Mouse (Mus musculus): ENCODE measurements around the gene Bco2. TPM values are rescaled to one million over a fixed set of nuclear protein-coding genes. Genes with fewer than 3 reads are reported as not detected.
A peak's percentile ranks its signal among the peaks of the same experiment; 100 is the strongest.

The Bco2 gene
- polyA plus RNA-seq, 1 experiment from 2014 or later, result 0.34 TPM

DNA sequence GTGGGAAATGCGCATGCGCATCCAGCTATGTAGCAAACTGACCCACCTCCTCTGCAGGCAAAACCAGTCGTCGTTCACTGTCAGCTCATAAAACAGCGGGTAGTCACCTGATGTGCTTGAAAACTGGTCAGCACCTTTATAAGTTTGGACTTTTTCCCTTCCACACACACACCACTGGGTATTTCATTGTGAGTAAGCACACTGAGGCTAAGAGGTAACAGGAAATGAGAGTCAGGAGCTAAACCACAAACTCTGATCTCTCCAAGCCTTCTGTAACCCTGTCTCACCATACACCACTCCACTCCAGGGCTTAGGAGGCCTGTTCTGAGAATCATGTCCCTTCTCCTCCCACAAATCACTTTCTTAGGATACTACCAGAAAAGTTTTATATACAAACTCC lies 29.4 kb downstream of the Bco2 start:
- DNase-seq (ENCODE audit: low spot score), result no peak
- Histone ChIP-seq H3K27ac (replicated peaks) (no peak overlapping the region), H3K4me3 (no peak overlapping the region), H3K36me3 (replicated peaks) (peaks cover 8% of the 10 kb centered on the region; the same call in 1 of the 2 replicates), H3K27me3 (replicated peaks; ENCODE audit: low read depth, poor library complexity, severe bottlenecking) (no peaks in the 10 kb centered on the region), H3K9me3 (no peaks in the 10 kb centered on the region), H3K4me1 (peaks cover 7% of the 10 kb centered on the region)
- WGBS, result 79% methylated on average over 5 of the region's 5 CpGs

DNA sequence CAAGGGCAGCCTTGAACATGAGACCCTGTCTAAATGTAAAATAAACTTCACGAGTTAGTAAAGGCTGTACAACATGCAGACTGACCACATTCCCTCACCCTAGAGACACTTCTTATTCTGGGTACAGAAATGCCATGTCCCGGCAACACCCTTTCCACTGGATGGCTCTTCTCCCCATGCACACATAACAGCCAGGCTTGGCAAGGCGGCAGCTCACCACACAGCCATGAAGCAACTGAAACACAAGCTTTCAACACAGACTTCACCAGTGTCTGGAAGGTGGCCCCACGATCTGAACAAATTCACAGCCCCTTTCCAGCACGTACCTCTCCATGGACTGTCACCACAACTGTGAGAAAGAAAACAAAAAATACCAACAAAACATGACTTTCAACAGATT lies 30.0 kb downstream of the Bco2 start:
- Histone ChIP-seq H3K4me3 (no peak overlapping the region), H3K36me3 (replicated peaks) (peaks cover 8% of the 10 kb centered on the region; the same call in 1 of the 2 replicates), H3K27me3 (replicated peaks; ENCODE audit: low read depth, poor library complexity, severe bottlenecking) (no peaks in the 10 kb centered on the region), H3K4me1 (peaks cover 7% of the 10 kb centered on the region), H3K27ac (replicated peaks) (no peak overlapping the region), H3K9me3 (no peaks in the 10 kb centered on the region)
- 89% methylated on average over 5 of the region's 5 CpGs for WGBS
- DNase-seq (ENCODE audit: low spot score), result no peak

DNA sequence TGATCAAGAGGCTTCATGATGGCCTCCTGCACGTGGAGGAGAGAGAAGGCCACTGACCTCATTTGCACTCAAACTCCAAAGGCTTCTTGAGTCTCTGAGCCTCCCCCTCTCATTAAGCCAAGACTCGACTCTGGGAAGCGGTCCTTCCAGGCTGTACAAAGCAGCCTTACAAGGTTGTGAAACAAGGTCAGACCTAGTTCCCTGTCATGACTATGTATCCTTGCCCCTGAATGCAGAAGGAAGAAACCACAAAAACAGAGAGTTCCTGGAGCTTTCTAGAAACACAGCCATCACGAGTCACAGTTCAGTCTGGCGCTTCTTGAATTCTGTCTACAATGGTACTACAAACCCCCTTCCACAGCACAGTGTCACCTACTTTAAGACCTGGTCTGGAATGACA lies 32.4 kb downstream of the Bco2 start:
- DNase-seq (ENCODE audit: low spot score), result no peak
- Histone ChIP-seq H3K4me3 (no peak overlapping the region), H3K36me3 (replicated peaks) (peaks cover 8% of the 10 kb centered on the region; the same call in 1 of the 2 replicates), H3K9me3 (no peaks in the 10 kb centered on the region), H3K4me1 (peaks cover 1% of the 10 kb centered on the region), H3K27ac (replicated peaks) (no peak overlapping the region), H3K27me3 (replicated peaks; ENCODE audit: low read depth, poor library complexity, severe bottlenecking) (no peaks in the 10 kb centered on the region)
- WGBS, result 83% methylated on average over 5 of the region's 5 CpGs

DNA sequence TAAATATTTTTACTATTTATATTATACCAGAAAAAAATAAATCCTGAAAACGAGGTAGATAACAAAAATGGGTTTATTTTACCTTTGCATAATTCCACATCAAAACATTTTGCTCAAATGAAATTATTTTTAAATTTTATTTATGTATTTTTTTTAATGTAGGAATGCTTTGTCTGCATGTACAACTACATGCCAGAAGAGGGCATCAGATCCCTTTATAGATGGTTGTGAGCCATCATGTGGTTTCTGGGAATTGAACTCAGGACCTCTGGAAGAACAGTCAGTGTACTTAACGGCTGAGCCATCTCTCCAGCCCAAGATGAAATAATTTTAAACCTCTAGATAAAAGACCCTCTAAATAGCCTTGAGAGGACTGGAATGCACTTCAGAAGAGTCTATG lies 33.4 kb downstream of the Bco2 start:
- H3K4me3 ChIP-seq, result no peak overlapping the region
- H3K9me3 ChIP-seq, result no peaks in the 10 kb centered on the region
- no peak for DNase-seq (ENCODE audit: low spot score)
- H3K36me3 ChIP-seq (replicated peaks), result peaks cover 8% of the 10 kb centered on the region; the same call in 1 of the 2 replicates
- no peaks in the 10 kb centered on the region for H3K4me1 ChIP-seq
- no peaks in the 10 kb centered on the region for H3K27me3 ChIP-seq (replicated peaks; ENCODE audit: low read depth, poor library complexity, severe bottlenecking)
- WGBS, result 75% methylated on average over 2 of the region's 2 CpGs
- H3K27ac ChIP-seq (replicated peaks), result no peak overlapping the region

DNA sequence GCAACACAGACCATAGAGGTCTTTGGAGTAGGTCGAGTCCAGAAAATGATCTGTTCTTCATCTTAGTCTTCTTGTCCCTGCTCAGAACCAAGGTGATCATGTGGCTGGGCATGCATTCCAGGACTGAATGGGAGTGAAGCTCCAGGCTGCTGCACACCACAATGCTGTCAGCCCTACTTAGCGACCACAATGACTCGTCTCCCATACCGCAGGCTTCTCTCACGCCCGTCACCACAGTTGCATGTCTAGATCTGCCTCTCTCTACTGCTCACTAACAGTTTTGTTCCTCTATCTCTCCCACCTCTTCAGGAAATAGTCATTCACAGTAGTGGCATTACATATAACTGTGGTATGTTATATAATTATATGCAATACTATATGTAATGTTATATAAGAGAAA lies 34.2 kb downstream of the Bco2 start:
- Histone ChIP-seq H3K27me3 (replicated peaks; ENCODE audit: low read depth, poor library complexity, severe bottlenecking) (no peaks in the 10 kb centered on the region), H3K27ac (replicated peaks) (no peak overlapping the region), H3K9me3 (no peaks in the 10 kb centered on the region), H3K4me3 (no peak overlapping the region), H3K36me3 (replicated peaks) (peaks cover 8% of the 10 kb centered on the region; the same call in 1 of the 2 replicates), H3K4me1 (no peaks in the 10 kb centered on the region)
- 83% methylated on average over 6 of the region's 6 CpGs for WGBS
- no peak for DNase-seq (ENCODE audit: low spot score)

DNA sequence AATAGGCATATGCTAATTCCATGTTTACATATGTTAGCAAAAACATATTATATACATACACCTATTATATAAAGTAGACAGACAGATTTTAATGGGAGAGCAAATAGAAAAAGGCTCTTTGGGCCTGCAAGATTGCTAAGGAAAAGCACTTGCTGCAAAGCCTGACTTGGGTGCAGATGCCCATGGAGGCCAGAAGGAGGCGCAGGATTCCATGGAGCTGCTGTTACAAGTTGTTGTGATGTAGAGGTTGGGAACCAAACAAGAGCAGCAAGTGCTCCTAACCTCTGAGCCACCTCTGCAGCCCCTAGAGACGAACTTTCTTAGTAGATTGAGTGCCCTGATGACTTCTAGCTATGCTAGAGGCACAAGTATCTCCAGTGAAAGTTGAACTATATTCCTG lies 36.2 kb downstream of the Bco2 start:
- Histone ChIP-seq H3K4me3 (no peak overlapping the region), H3K27ac (replicated peaks) (no peak overlapping the region), H3K27me3 (replicated peaks; ENCODE audit: low read depth, poor library complexity, severe bottlenecking) (no peaks in the 10 kb centered on the region), H3K4me1 (no peaks in the 10 kb centered on the region), H3K36me3 (replicated peaks) (peaks cover 6% of the 10 kb centered on the region; the same call in 1 of the 2 replicates), H3K9me3 (no peaks in the 10 kb centered on the region)
- 9% methylated on average over 2 of the region's 2 CpGs for WGBS
- no peak for DNase-seq (ENCODE audit: low spot score)

DNA sequence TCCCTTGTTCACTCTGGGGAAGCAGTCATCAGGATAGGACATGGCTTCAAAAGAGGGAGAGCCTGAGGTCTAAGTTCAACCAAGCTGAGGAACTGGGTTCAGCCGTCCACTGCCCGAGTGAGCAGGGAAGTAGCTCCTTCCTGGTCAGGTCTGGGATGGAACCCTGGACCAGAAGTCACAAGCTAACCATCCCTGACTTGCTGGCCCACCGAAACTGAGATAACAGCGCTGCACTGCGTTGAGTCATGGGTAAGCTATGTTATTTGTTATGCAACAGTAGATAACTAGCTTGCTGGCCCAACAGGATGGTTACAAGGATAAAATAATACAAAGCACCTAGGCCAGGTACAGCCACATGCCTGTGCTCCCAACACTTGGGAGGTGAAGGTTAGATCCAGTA lies 39.5 kb downstream of the Bco2 start:
- WGBS, result 88% methylated on average over 5 of the region's 5 CpGs
- Histone ChIP-seq H3K9me3 (no peaks in the 10 kb centered on the region), H3K27ac (replicated peaks) (no peak overlapping the region), H3K4me1 (no peaks in the 10 kb centered on the region), H3K4me3 (no peak overlapping the region), H3K36me3 (replicated peaks) (no peaks in the 10 kb centered on the region), H3K27me3 (replicated peaks; ENCODE audit: low read depth, poor library complexity, severe bottlenecking) (no peaks in the 10 kb centered on the region)
- DNase-seq (ENCODE audit: low spot score), result no peak

DNA sequence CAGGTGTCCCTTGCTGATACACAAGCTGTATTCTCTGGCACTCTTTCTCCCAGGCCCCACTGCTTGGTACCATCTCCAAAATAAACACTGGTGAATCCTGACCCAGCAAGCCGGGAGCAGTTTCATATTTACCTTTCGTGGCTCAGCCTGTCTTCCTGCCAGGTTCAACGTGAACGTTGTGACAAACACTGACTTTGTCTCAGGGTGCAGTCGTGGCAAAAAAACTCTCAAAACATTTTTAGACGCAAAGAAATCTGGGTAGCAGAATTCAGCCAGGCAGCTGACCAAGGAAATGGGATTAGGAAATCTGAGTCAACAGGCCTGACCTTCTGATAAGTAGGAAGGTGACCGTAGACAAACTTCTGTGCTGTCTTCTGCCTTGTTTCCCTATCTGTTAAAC lies 47.4 kb downstream of the Bco2 start:
- no peaks in the 10 kb centered on the region for H3K9me3 ChIP-seq
- no peak overlapping the region for H3K4me3 ChIP-seq
- H3K27me3 ChIP-seq (replicated peaks; ENCODE audit: low read depth, poor library complexity, severe bottlenecking), result no peaks in the 10 kb centered on the region
- no peaks in the 10 kb centered on the region for H3K4me1 ChIP-seq
- DNase-seq (ENCODE audit: low spot score), result no peak
- H3K36me3 ChIP-seq (replicated peaks), result no peaks in the 10 kb centered on the region
- H3K27ac ChIP-seq (replicated peaks), result no peak overlapping the region
- 73% methylated on average over 7 of the region's 7 CpGs for WGBS

DNA sequence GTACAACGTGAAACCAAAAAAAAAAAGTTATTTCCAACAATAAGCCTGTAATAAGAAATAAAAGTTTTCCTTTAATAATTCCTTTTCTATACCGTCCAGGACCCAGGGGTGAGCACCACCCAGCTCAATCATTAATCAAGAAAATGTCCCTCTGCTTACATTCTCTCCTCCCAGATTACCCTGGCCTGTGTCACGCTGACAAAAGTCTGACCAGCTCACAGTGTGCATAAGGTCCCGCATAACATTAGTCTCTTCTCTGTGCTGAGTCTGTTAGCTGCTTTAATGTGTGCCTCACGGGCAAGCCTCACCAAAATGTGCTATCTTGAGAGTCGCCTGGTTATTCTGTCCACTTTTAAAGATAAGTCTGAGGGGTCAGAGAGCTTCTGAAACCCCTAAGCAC lies 49.6 kb downstream of the Bco2 start:
- H3K36me3 ChIP-seq (replicated peaks), result no peaks in the 10 kb centered on the region
- H3K27ac ChIP-seq (replicated peaks), result no peak overlapping the region
- no peaks in the 10 kb centered on the region for H3K27me3 ChIP-seq (replicated peaks; ENCODE audit: low read depth, poor library complexity, severe bottlenecking)
- H3K9me3 ChIP-seq, result no peaks in the 10 kb centered on the region
- DNase-seq (ENCODE audit: low spot score), result no peak
- WGBS, result 70% methylated on average over 6 of the region's 6 CpGs
- peaks cover 4% of the 10 kb centered on the region for H3K4me1 ChIP-seq
- H3K4me3 ChIP-seq, result no peak overlapping the region

DNA sequence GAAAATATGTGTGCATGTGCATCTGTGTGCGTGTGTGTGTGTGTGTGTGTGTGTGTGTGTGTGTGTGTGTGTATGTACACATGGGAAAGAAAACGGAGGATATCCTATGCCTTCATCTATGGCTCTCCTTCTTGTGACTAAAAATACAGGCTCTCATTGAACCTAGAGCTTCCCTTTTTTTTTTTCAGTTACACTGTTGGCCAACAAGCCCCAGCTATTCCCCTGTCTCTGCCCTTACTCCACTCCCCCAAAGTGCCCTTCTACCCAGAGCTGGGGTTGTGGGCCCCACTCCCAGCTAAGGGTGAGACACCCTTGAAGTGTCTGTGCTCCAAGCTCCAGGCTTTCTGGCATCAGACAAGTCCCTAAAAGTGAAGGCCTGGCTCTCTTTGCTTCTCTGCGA lies 52.0 kb downstream of the Bco2 start:
- Histone ChIP-seq H3K27ac (replicated peaks) (no peak overlapping the region), H3K9me3 (no peaks in the 10 kb centered on the region), H3K27me3 (replicated peaks; ENCODE audit: low read depth, poor library complexity, severe bottlenecking) (no peaks in the 10 kb centered on the region), H3K36me3 (replicated peaks) (no peaks in the 10 kb centered on the region), H3K4me1 (peaks cover 4% of the 10 kb centered on the region), H3K4me3 (no peak overlapping the region)
- WGBS, result 85% methylated on average over 3 of the region's 3 CpGs
- DNase-seq (ENCODE audit: low spot score), result no peak

DNA sequence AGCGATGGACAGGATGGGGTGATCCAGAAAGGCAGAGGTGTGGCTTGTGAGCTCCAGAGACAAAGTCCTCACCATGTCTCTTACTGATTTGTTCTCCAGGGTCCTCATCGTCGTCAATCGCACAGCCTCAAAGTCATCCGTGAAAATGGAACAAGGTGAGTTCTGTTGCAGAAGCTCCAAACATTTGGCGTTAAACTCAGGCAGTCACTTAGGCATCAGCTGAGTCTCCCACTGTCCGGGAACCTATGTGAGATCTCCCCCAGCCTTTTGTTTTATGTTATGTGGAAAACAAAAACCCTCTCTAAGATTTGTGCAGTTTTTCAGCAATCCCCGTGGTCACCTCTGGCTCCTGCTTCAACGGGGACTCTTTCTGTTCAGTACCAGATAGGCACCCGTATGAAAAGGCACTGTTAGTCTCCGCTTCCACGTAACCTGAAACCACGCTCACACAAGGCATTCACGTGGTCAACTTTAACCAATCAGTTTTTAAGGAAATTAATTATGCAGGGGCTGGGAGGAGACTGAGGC lies 53.9 kb downstream of the Bco2 start:
- DNase-seq (ENCODE audit: low spot score), result peak; percentile 66
- no peaks in the 10 kb centered on the region for H3K27me3 ChIP-seq (replicated peaks; ENCODE audit: low read depth, poor library complexity, severe bottlenecking)
- 26% methylated on average over 14 of the region's 14 CpGs for WGBS
- H3K27ac ChIP-seq (replicated peaks), result peak overlapping the region; percentile 73
- no peaks in the 10 kb centered on the region for H3K36me3 ChIP-seq (replicated peaks)
- H3K4me3 ChIP-seq, result peak overlapping the region; percentile 48
- no peaks in the 10 kb centered on the region for H3K9me3 ChIP-seq
- peaks cover 18% of the 10 kb centered on the region for H3K4me1 ChIP-seq

DNA sequence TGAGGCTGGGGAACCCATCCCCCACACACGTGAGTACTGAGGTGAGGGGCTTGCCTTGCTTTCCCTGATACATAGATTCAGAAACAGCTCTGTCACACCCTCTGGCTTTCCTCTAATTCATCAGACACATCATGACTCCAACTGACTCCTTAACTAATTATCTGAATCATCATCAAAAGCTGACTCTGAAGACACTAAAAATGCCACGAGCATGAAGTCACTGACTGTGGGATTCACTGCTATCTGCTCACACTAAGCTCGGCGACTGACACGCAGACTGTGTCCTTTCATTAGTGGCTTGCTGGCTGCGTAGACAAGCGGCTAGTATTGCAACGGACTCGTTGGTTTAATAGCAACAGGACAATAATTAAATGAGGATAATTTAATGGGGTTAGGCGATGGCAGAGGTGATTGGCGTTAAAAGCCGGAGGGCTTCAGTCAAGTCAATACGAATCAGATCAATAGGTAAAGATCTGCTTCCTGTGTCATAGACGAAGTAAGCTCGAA lies 54.5 kb downstream of the Bco2 start:
- 77% methylated on average over 15 of the region's 15 CpGs for WGBS
- peak overlapping the region; percentile 48 for H3K4me3 ChIP-seq
- H3K36me3 ChIP-seq (replicated peaks), result no peaks in the 10 kb centered on the region
- no peaks in the 10 kb centered on the region for H3K27me3 ChIP-seq (replicated peaks; ENCODE audit: low read depth, poor library complexity, severe bottlenecking)
- H3K27ac ChIP-seq (replicated peaks), result no peak overlapping the region
- no peaks in the 10 kb centered on the region for H3K9me3 ChIP-seq
- peaks cover 23% of the 10 kb centered on the region for H3K4me1 ChIP-seq
- DNase-seq (ENCODE audit: low spot score), result no peak

DNA sequence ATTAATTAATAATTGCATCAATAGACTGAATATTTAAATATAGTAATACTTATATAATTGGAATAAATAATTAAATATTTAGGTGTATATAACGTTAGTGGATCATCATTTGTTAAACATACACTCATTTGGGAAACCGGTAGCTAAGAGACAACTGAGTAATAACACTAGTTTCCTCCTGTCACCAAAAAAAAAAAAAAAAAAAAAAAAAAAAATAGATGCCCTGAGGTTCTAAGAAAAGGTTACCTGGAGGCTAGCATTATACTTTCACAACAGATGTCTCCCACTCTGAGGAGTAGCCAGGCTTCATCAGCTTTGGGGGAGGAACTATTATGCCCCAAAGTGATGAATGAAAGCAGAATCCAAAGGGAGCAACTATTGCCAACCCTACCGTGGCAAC lies 55.2 kb downstream of the Bco2 start:
- Histone ChIP-seq H3K4me3 (no peak overlapping the region), H3K27ac (replicated peaks) (no peak overlapping the region), H3K36me3 (replicated peaks) (no peaks in the 10 kb centered on the region), H3K4me1 (peaks cover 25% of the 10 kb centered on the region), H3K9me3 (no peaks in the 10 kb centered on the region), H3K27me3 (replicated peaks; ENCODE audit: low read depth, poor library complexity, severe bottlenecking) (no peaks in the 10 kb centered on the region)
- 93% methylated on average over 3 of the region's 3 CpGs for whole genome bisulfite sequencing
- DNase-seq (ENCODE audit: low spot score), result no peak
